Mouse (Mus musculus): ENCODE results near the gene Map2k1. TPM values are rescaled to one million over a fixed set of nuclear protein-coding genes. Genes with fewer than 3 reads are reported as not detected.
"Not testable (repeated sequence)": the region's sequence is repeated elsewhere in the genome, so short reads cannot be mapped to it uniquely, and the experiment has no call there.

The Map2k1 gene
- polyA plus RNA-seq, 1 experiment from 2014 or later, result 54.1 TPM

- Histone ChIP-seq H3K4me3 (no peak overlapping the region), H3K4me2 (no peak overlapping the region), H3K4me1 (replicated peaks) (no peaks in the 10 kb centered on the region), H3K9ac (no peak overlapping the region), H3K36me3 (peaks cover 21% of the 10 kb centered on the region), H3K27ac (replicated peaks) (no peak overlapping the region), H3K9me3 (no peaks in the 10 kb centered on the region), H3K27me3 (no peaks in the 10 kb centered on the region)
- no peak for ATAC-seq (ENCODE audit: low read depth)
- 94% methylated on average over 5 of the region's 5 CpGs for WGBS
Measured at GRCm38 (mm10) chr9:64198068-64198762, 55.2 kb downstream of the Map2k1 start.

DNA sequence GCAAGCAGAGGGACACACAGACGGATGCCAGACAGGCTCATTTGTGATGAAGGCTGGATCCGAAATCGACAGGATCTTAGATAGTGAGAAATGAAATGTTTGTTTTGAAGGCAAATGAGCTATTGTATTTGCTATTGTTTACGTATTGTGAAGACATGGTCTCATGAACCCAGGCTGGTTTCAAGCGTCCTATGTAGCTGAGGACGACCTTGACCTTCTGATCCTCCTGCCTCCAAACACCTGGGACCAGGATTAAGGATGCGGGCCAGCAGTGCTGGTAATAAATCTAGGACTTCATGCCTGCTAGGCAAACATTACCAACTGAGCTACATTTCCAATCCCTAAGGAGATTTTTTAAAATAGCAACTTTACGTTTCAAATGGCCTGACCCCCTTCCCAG lies 55.9 kb downstream of the Map2k1 start:
- Histone ChIP-seq H3K36me3 (peaks cover 21% of the 10 kb centered on the region), H3K9me3 (no peaks in the 10 kb centered on the region), H3K27me3 (no peaks in the 10 kb centered on the region), H3K27ac (replicated peaks) (no peak overlapping the region), H3K4me1 (replicated peaks) (no peaks in the 10 kb centered on the region), H3K4me3 (no peak overlapping the region), H3K4me2 (no peak overlapping the region), H3K9ac (no peak overlapping the region)
- WGBS, result 84% methylated on average over 8 of the region's 8 CpGs
- ATAC-seq (ENCODE audit: low read depth), result no peak

DNA sequence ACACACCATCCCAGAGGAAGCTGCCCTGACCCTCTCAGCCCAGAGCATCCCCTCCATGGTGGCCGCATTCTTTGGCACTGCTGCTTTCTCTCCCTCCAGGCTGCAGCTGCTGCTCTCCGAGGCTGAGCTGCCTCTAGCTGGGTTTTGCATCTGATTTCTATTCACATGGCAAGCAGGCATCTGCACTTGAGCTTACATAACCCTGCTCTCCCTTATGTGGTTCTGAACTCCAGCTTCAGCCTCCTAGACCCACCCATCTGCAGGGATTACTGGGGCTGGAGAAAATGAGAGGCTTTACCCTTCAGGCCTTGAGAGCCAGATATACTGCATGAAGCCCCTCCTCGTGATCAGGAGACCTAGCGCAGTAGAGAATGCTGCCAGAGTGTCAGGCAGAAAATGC lies 57.9 kb downstream of the Map2k1 start:
- H3K9me3 ChIP-seq, result no peaks in the 10 kb centered on the region
- H3K27me3 ChIP-seq, result no peaks in the 10 kb centered on the region
- H3K9ac ChIP-seq, result no peak overlapping the region
- H3K4me2 ChIP-seq, result no peak overlapping the region
- 80% methylated on average over 4 of the region's 4 CpGs for WGBS
- no peak overlapping the region for H3K27ac ChIP-seq (replicated peaks)
- peaks cover 31% of the 10 kb centered on the region for H3K36me3 ChIP-seq
- no peaks in the 10 kb centered on the region for H3K4me1 ChIP-seq (replicated peaks)
- no peak for ATAC-seq (ENCODE audit: low read depth)
- H3K4me3 ChIP-seq, result no peak overlapping the region

DNA sequence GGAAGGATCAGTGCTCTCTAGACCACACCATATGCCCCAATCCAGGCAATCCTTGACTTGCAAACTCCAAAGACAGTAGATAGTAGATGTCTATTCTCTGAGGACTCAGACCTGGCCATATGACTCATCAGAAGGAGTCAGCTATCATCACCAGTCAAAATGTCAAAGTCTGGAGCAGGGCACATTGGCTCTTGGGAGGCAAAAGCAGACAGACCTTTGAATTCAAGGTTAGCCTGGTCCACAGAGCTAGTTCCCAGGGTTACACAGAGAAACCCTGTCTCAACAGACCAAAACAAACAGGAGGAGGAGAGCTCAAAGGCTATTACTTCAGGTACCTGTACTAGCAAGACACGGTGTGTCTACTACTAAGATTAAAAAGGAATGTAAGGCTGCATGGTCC lies 59.6 kb downstream of the Map2k1 start:
- Histone ChIP-seq H3K27ac (replicated peaks) (no peak overlapping the region), H3K4me2 (no peak overlapping the region), H3K9ac (no peak overlapping the region), H3K4me1 (replicated peaks) (no peaks in the 10 kb centered on the region), H3K4me3 (no peak overlapping the region), H3K9me3 (no peaks in the 10 kb centered on the region), H3K27me3 (no peaks in the 10 kb centered on the region), H3K36me3 (peaks cover 45% of the 10 kb centered on the region)
- ATAC-seq (ENCODE audit: low read depth), result no peak
- WGBS, result 97% methylated on average over 1 of the region's 1 CpGs

DNA sequence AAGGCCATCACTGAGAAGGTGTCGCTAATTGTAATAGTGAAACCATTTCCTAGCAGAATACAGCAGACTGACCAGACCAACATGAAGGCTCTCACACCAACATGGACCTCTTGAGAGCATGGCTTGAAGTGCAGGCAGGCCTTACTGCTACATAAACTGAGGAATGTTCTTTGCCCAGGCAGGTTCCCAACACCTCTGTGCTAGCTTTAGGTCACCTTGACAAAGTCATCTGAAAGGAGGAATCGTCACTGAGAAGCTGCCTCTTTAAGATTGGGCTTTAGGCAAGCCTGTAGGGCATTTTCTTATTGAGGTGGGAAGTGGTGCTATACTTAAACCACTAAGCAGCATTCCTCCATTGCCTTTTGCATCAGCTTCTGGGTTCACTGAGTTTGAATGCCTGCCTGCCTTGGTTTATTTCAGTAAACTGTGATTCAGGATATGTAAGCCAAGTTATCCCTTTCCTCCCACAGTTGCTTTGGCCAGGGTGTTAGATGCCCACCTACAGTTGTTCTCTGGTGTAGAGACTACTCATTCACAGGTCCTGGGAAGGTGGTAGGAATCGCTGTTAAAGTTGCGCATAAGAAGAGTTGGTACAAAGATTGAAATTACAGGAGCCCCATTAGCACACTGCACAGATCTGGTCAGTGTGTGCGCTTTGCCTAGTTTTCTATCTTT lies 69.1 kb downstream of the Map2k1 start:
- Histone ChIP-seq H3K36me3 (peaks cover 82% of the 10 kb centered on the region), H3K4me2 (no peak overlapping the region), H3K4me3 (no peak overlapping the region), H3K4me1 (replicated peaks) (peaks cover 9% of the 10 kb centered on the region), H3K9me3 (no peaks in the 10 kb centered on the region), H3K27ac (replicated peaks) (no peak overlapping the region), H3K27me3 (no peaks in the 10 kb centered on the region), H3K9ac (no peak overlapping the region)
- ATAC-seq (ENCODE audit: low read depth), result no peak
- 94% methylated on average over 5 of the region's 5 CpGs for WGBS

- H3K9me3 ChIP-seq; H3K4me2 ChIP-seq; H3K27ac ChIP-seq (replicated peaks); H3K9ac ChIP-seq; H3K4me3 ChIP-seq; H3K27me3 ChIP-seq; ATAC-seq (ENCODE audit: low read depth): not testable (repeated sequence)
- 92% methylated on average over 5 of the region's 5 CpGs for WGBS
- peaks cover 15% of the 10 kb centered on the region for H3K4me1 ChIP-seq (replicated peaks)
- H3K36me3 ChIP-seq, result peaks cover 76% of the 10 kb centered on the region
Measured at GRCm38 (mm10) chr9:64183295-64183694, 70.1 kb downstream of the Map2k1 start.

DNA sequence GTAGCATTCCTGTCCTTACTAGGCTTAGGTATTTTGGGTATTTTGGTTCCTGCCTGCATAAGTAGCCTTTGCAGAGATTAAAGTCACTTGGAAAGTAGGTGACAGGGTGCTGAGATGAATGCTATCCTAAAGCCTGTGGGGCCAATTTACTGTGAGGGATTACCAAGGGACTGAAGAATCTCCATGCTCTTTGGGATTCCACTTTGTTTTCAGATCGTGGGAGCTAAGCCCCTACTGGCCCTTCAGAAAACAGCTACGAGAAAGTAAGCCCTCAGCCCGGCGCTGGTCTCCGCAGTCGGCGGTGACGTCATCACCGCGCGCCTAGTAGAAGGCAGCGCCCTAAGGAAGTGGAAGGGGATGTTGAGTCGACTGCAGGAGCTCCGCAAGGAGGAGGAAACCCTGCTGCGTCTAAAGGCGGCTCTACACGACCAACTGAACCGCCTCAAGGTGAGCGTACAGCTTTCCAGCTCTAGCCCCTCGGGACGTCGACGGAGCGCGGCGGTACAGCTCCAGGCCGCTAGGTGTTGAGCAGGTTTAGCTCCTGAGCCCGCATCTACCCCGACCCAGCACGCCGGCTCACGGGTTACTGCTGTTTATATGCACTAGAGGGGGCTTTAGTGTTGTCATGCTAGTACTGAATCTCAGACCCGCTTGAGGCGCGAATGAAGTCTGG lies 74.3 kb downstream of the Map2k1 start, which contains the start of gene Snapc5:
TSS of gene Snapc5 (plus strand) at position 301 of the 673 bp plus-strand sequence.
- Histone ChIP-seq H3K4me3 (peak within 1 kb of the TSS; percentile 60), H3K36me3 (peaks cover 76% of the 10 kb centered on the region), H3K27me3 (no peaks in the 10 kb centered on the region), H3K4me1 (replicated peaks) (peaks cover 29% of the 10 kb centered on the region), H3K4me2 (peak within 1 kb of the TSS; percentile 61), H3K27ac (replicated peaks) (peak within 1 kb of the TSS; percentile 75), H3K9ac (peak within 1 kb of the TSS; percentile 72), H3K9me3 (no peaks in the 10 kb centered on the region)
- WGBS, result under 1% methylated on average over 35 of the region's 35 CpGs
- peak; percentile 96 for ATAC-seq (ENCODE audit: low read depth)

DNA sequence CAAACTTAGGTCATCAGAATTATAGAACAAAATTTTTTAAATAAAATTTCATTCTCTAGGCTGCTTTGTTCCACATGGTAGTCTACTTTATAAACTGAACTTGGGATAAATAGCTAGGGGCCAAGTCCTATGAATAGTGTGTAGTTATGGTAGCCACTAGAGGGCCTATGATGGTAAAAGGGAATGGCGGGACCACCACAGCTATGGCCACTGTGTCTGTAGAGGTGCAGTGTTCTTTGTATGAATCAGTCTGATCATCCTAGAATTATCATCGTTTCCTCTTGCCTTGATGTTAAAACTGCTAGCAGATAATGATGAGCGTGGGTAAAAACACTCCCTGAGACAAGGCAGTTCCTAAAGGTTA lies 74.8 kb downstream of the Map2k1 start:
- Histone ChIP-seq H3K4me2 (peak overlapping the region; percentile 61), H3K27me3 (no peaks in the 10 kb centered on the region), H3K4me3 (peak overlapping the region; percentile 60), H3K4me1 (replicated peaks) (peaks cover 32% of the 10 kb centered on the region), H3K9me3 (no peaks in the 10 kb centered on the region), H3K9ac (no peak overlapping the region), H3K27ac (replicated peaks) (peak overlapping the region; percentile 75), H3K36me3 (peaks cover 73% of the 10 kb centered on the region)
- ATAC-seq (ENCODE audit: low read depth), result peak; percentile 71
- 48% methylated on average over 3 of the region's 3 CpGs for WGBS

DNA sequence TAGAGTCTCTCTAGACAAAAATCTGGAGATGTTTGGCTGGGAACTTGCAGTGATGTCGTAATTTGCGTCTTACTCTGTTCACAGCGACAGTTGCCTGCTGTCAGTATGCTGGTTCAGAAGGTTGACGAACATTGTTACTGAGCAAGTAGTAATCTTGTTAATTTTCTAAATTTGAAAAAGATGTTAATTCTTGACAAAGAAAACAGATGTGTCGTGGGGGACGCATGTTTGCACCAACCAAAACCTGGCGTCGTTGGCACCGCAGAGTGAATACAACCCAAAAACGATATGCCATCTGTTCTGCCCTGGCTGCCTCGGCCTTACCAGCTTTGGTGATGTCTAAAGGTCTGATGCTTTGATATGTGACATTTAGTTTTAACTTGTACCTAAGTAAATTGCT lies 78.1 kb downstream of the Map2k1 start:
- no peak for ATAC-seq (ENCODE audit: low read depth)
- H3K36me3 ChIP-seq, result peaks cover 44% of the 10 kb centered on the region
- no peaks in the 10 kb centered on the region for H3K27me3 ChIP-seq
- H3K9me3 ChIP-seq, result no peaks in the 10 kb centered on the region
- no peak overlapping the region for H3K9ac ChIP-seq
- H3K4me1 ChIP-seq (replicated peaks), result peaks cover 39% of the 10 kb centered on the region
- WGBS, result 90% methylated on average over 11 of the region's 11 CpGs
- H3K4me2 ChIP-seq, result no peak overlapping the region
- H3K27ac ChIP-seq (replicated peaks), result no peak overlapping the region
- no peak overlapping the region for H3K4me3 ChIP-seq

- no peaks in the 10 kb centered on the region for H3K27me3 ChIP-seq
- no peaks in the 10 kb centered on the region for H3K9me3 ChIP-seq
- H3K36me3 ChIP-seq, result peaks cover 41% of the 10 kb centered on the region
- no peak overlapping the region for H3K9ac ChIP-seq
- H3K4me2 ChIP-seq, result peak overlapping the region; percentile 94
- no peak overlapping the region for H3K27ac ChIP-seq (replicated peaks)
- H3K4me1 ChIP-seq (replicated peaks), result peaks cover 33% of the 10 kb centered on the region
- peak overlapping the region; percentile 77 for H3K4me3 ChIP-seq
- no peak for ATAC-seq (ENCODE audit: low read depth)
- WGBS, result 72% methylated on average over 8 of the region's 8 CpGs
Measured at GRCm38 (mm10) chr9:64174766-64175165, 78.7 kb downstream of the Map2k1 start.

DNA sequence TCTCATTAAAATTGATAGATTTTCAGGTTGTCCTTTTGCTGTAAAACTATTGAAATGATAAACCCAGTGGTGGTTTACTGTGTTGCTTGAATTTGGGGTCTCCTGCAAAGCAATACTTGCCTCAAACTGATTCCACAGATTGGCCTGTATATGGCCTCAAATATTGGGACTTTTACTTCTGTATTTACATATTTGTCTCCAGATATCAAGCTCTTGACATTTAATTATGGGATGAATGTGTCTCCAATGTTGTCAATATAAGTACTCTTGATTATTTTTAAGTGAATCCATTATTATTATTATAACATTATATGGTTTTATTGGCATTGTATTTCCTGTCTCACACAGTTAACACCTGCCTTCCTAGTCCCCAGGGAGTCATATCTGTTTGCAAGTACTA lies 79.1 kb downstream of the Map2k1 start:
- no peak for ATAC-seq (ENCODE audit: low read depth)
- peak overlapping the region; percentile 94 for H3K4me2 ChIP-seq
- H3K4me3 ChIP-seq, result peak overlapping the region; percentile 77
- peaks cover 30% of the 10 kb centered on the region for H3K4me1 ChIP-seq (replicated peaks)
- H3K27me3 ChIP-seq, result no peaks in the 10 kb centered on the region
- H3K9ac ChIP-seq, result peak overlapping the region; percentile 84
- peaks cover 41% of the 10 kb centered on the region for H3K36me3 ChIP-seq
- no peak overlapping the region for H3K27ac ChIP-seq (replicated peaks)
- H3K9me3 ChIP-seq, result no peaks in the 10 kb centered on the region

- H3K9ac ChIP-seq, result peak overlapping the region; percentile 84
- H3K4me2 ChIP-seq, result peak overlapping the region; percentile 94
- no peak for ATAC-seq (ENCODE audit: low read depth)
- H3K4me3 ChIP-seq, result peak overlapping the region; percentile 77
- H3K4me1 ChIP-seq (replicated peaks), result peaks cover 28% of the 10 kb centered on the region
- under 1% methylated on average over 16 of the region's 16 CpGs for WGBS
- H3K27me3 ChIP-seq, result no peaks in the 10 kb centered on the region
- peak overlapping the region; percentile 81 for H3K27ac ChIP-seq (replicated peaks)
- peaks cover 41% of the 10 kb centered on the region for H3K36me3 ChIP-seq
- no peaks in the 10 kb centered on the region for H3K9me3 ChIP-seq
Measured at GRCm38 (mm10) chr9:64173666-64174220, 79.7 kb downstream of the Map2k1 start.
